Mouse (Mus musculus): ENCODE results near the gene Ugt1a6a.
A peak's percentile ranks its signal among the peaks of the same experiment; 100 is the strongest.

Ugt1a6a gene

GRCm38 (mm10) chr1:88254793-88255465, 120.3 kb downstream of the Ugt1a6a start:
- no peak for DNase-seq (ENCODE audit: low read depth, low spot score)
- Histone ChIP-seq H3K27me3 (ENCODE audit: control insufficient read depth, insufficient read depth, low read length, poor library complexity, severe bottlenecking) (no peaks in the 10 kb centered on the region), H3K36me3 (ENCODE audit: control insufficient read depth, insufficient read depth, low read length, poor library complexity, severe bottlenecking) (no peaks in the 10 kb centered on the region)

- no peak for DNase-seq (ENCODE audit: low read depth, low spot score)
- no peaks in the 10 kb centered on the region for H3K36me3 ChIP-seq (ENCODE audit: control insufficient read depth, insufficient read depth, low read length, poor library complexity, severe bottlenecking)
- H3K27me3 ChIP-seq (ENCODE audit: control insufficient read depth, insufficient read depth, low read length, poor library complexity, severe bottlenecking), result no peaks in the 10 kb centered on the region
These were observed 120.9 kb downstream of the Ugt1a6a start for GRCm38 (mm10) chr1:88255466-88255857.

GRCm38 (mm10) chr1:88255989-88256754, 121.6 kb downstream of the Ugt1a6a start:
- no peak for DNase-seq (ENCODE audit: low read depth, low spot score)
- no peaks in the 10 kb centered on the region for H3K27me3 ChIP-seq (ENCODE audit: control insufficient read depth, insufficient read depth, low read length, poor library complexity, severe bottlenecking)
- no peaks in the 10 kb centered on the region for H3K36me3 ChIP-seq (ENCODE audit: control insufficient read depth, insufficient read depth, low read length, poor library complexity, severe bottlenecking)

GRCm38 (mm10) chr1:88256886-88257663, 122.5 kb downstream of the Ugt1a6a start:
- no peaks in the 10 kb centered on the region for H3K36me3 ChIP-seq (ENCODE audit: control insufficient read depth, insufficient read depth, low read length, poor library complexity, severe bottlenecking)
- DNase-seq (ENCODE audit: low read depth, low spot score), result no peak
- no peaks in the 10 kb centered on the region for H3K27me3 ChIP-seq (ENCODE audit: control insufficient read depth, insufficient read depth, low read length, poor library complexity, severe bottlenecking)

DNA sequence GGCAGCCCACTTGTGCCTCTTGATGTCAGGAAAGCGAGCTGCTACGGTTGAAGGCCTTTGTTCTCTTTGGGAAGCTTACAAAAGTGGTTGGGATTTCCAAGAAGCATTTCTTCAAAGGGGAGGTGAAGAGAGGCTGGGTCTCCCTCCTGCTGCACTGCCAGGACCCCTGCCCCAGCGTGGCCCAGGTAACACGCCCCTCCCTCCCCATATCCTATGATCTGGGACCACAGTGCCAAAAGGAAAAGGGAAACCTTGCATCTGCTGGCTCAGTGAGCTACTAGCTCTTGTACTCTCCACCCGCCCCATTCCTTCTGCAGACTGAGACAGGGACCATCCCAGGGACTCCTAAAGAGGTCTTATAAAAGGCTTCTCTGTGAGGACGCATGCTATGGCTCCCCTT, 123.1 kb downstream of the Ugt1a6a start:
- DNase-seq (ENCODE audit: low read depth, low spot score), result no peak
- no peaks in the 10 kb centered on the region for H3K27me3 ChIP-seq (ENCODE audit: control insufficient read depth, insufficient read depth, low read length, poor library complexity, severe bottlenecking)
- no peaks in the 10 kb centered on the region for H3K36me3 ChIP-seq (ENCODE audit: control insufficient read depth, insufficient read depth, low read length, poor library complexity, severe bottlenecking)

- H3K27me3 ChIP-seq (ENCODE audit: control insufficient read depth, insufficient read depth, low read length, poor library complexity, severe bottlenecking), result no peaks in the 10 kb centered on the region
- DNase-seq (ENCODE audit: low read depth, low spot score), result no peak
These were observed 123.8 kb downstream of the Ugt1a6a start for GRCm38 (mm10) chr1:88258361-88258760.

DNA sequence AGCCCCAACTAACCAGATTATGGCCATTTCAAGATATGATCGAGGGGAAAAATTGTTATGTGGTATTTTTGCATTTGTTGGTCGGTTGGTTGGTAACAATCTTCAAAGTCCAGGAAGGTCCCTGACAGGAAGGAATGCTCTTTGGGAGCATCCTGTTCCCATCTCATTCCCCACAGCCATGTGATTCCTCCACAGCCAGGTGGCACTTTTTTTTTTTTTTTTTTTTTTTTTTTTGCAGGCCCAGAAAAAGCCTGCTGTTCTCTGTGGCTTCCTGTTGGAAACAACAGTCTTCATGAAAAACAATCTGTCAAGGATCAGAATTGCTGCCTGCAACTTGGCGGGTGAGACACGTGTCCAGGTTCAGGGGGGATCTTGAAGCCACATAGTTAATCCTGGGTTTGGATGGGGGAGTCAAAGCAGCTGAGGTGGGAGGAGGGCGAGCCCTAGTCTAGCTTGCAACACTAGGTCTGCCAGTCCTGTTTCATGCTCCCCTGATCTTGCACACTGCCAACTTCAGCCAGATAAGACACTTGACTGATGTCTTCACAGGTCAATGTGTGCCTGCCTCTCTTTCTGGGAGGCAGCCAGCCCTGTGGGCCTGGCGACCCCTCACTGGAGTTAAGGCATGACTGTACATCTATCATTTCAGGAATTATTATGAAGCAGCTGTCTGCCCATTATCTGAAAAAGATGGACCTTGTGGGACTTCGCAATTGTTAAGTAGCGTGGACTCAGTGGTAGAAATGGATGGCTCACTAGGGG, 124.5 kb downstream of the Ugt1a6a start:
- Histone ChIP-seq H3K36me3 (ENCODE audit: control insufficient read depth, insufficient read depth, low read length, poor library complexity, severe bottlenecking) (peaks cover 3% of the 10 kb centered on the region; the same call in 1 of the 2 replicates), H3K27me3 (ENCODE audit: control insufficient read depth, insufficient read depth, low read length, poor library complexity, severe bottlenecking) (no peaks in the 10 kb centered on the region)
- DNase-seq (ENCODE audit: low read depth, low spot score), result no peak

More at GRCm38 (mm10) chr1:88258361-88258760, 123.8 kb downstream of the Ugt1a6a start:
- H3K36me3 ChIP-seq (ENCODE audit: control insufficient read depth, insufficient read depth, low read length, poor library complexity, severe bottlenecking), result no peaks in the 10 kb centered on the region; the same call in 1 of the 2 replicates

DNA sequence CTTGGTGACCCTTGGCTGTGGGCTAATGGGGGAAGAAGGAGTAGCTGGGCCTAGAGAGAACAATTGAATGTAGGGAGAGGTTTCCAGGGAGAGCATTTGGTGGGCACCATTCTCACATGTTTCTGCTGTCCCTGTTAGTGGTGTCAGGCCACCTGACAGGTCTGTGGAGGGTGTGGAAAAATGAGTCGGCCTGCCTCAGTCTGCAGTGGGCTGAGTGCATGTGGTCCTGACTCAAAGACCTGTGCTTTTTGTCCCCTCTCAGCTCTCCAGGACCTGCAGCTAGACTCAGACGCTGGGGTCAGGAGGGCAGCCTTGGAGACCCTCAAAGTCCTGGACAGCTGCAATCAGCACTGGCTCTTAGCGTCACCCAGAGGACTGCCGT, 125.0 kb downstream of the Ugt1a6a start:
- no peaks in the 10 kb centered on the region for H3K27me3 ChIP-seq (ENCODE audit: control insufficient read depth, insufficient read depth, low read length, poor library complexity, severe bottlenecking)
- DNase-seq (ENCODE audit: low read depth, low spot score), result no peak
- H3K36me3 ChIP-seq (ENCODE audit: control insufficient read depth, insufficient read depth, low read length, poor library complexity, severe bottlenecking), result peaks cover 5% of the 10 kb centered on the region

GRCm38 (mm10) chr1:88260114-88260513, 125.5 kb downstream of the Ugt1a6a start:
- DNase-seq (ENCODE audit: low read depth, low spot score), result peak; percentile 54
- Histone ChIP-seq H3K27me3 (ENCODE audit: control insufficient read depth, insufficient read depth, low read length, poor library complexity, severe bottlenecking) (no peaks in the 10 kb centered on the region), H3K36me3 (ENCODE audit: control insufficient read depth, insufficient read depth, low read length, poor library complexity, severe bottlenecking) (peaks cover 9% of the 10 kb centered on the region)

GRCm38 (mm10) chr1:88260604-88261377, 126.2 kb downstream of the Ugt1a6a start:
- peak; percentile 66 for DNase-seq (ENCODE audit: low read depth, low spot score)
- Histone ChIP-seq H3K36me3 (ENCODE audit: control insufficient read depth, insufficient read depth, low read length, poor library complexity, severe bottlenecking) (peaks cover 15% of the 10 kb centered on the region), H3K27me3 (ENCODE audit: control insufficient read depth, insufficient read depth, low read length, poor library complexity, severe bottlenecking) (no peaks in the 10 kb centered on the region)

DNA sequence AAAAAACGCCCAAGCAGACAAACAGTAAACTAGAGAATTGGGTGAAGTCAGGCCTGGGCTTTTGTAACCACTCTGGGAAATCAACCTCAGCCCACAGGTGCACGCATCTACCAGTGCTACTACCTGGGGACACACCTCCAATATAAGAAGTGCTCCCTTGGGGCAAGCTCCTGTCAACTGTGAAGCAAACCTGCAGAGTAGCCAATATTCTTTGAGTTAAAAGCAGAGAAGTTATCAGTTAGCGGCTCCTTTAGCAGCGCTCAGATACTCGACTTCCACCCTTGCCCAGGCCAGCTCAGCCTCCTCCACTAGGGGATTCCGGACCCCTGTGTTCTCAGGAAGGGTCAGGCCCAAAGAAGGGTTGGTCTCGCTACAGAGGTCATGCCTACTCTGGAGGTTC, 127.1 kb downstream of the Ugt1a6a start:
- H3K27me3 ChIP-seq (ENCODE audit: control insufficient read depth, insufficient read depth, low read length, poor library complexity, severe bottlenecking), result no peaks in the 10 kb centered on the region
- DNase-seq (ENCODE audit: low read depth, low spot score), result no peak

GRCm38 (mm10) chr1:88262255-88262654, 127.6 kb downstream of the Ugt1a6a start:
- Histone ChIP-seq H3K27me3 (ENCODE audit: control insufficient read depth, insufficient read depth, low read length, poor library complexity, severe bottlenecking) (no peaks in the 10 kb centered on the region), H3K36me3 (ENCODE audit: control insufficient read depth, insufficient read depth, low read length, poor library complexity, severe bottlenecking) (peaks cover 26% of the 10 kb centered on the region)
- no peak for DNase-seq (ENCODE audit: low read depth, low spot score)

More for the DNA sequence above, 127.1 kb downstream of the Ugt1a6a start:
- peaks cover 21% of the 10 kb centered on the region for H3K36me3 ChIP-seq (ENCODE audit: control insufficient read depth, insufficient read depth, low read length, poor library complexity, severe bottlenecking)

- DNase-seq (ENCODE audit: low read depth, low spot score), result no peak
- no peaks in the 10 kb centered on the region for H3K27me3 ChIP-seq (ENCODE audit: control insufficient read depth, insufficient read depth, low read length, poor library complexity, severe bottlenecking)
- peaks cover 33% of the 10 kb centered on the region for H3K36me3 ChIP-seq (ENCODE audit: control insufficient read depth, insufficient read depth, low read length, poor library complexity, severe bottlenecking)
These were observed 128.4 kb downstream of the Ugt1a6a start for GRCm38 (mm10) chr1:88262961-88263360.

- Histone ChIP-seq H3K36me3 (ENCODE audit: control insufficient read depth, insufficient read depth, low read length, poor library complexity, severe bottlenecking) (peaks cover 40% of the 10 kb centered on the region), H3K27me3 (ENCODE audit: control insufficient read depth, insufficient read depth, low read length, poor library complexity, severe bottlenecking) (no peaks in the 10 kb centered on the region)
- no peak for DNase-seq (ENCODE audit: low read depth, low spot score)
These were observed 129.2 kb downstream of the Ugt1a6a start for GRCm38 (mm10) chr1:88263778-88264177.
